Mouse (Mus musculus) left cerebral cortex, adult 18-20 months (tissue): Measurements from ENCODE around the gene Etv6. TPM values are rescaled to one million over a fixed set of nuclear protein-coding genes. Genes with fewer than 3 reads are reported as not detected.
A peak's percentile ranks its signal among the peaks of the same experiment; 100 is the strongest.

ENCODE experiments used
- DNase-seq, 2 experiments: peaks; one replicate each; pipeline ENCODE4 v3.0.0; 2021 to 2022; ENCODE audit warnings: low spot score in 2 of 2, mixed read lengths in 1 of 2
- total RNA-seq, 2 experiments: library from RNA; stranded (reverse); gene quantifications; 2 replicates each; pipeline ENCODE4 v1.2.3; 2021

The Etv6 gene
- total RNA-seq, 2 experiments from 2014 or later, result 15.3 to 18.6 TPM

DNA sequence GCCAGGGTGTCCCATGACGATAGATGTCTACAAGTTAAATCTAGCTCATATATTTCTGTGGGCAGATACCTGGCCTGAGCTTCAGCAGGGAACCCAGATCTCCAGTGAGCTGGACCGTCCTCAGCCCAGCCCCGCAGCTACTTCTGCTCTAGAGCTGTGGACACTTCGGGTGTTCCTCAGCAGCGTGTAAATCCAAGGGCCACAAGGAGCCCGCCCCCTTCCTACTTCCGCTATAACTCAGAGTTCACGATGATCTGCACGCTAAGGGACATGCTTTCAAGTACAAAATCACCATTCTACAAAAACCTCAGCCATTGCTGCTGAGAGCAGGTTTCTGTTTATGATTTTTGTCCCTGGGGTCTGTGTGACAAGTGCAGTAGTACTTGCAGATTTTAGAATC, 211.8 kb downstream of the Etv6 start:
- DNase-seq, result no peak

DNA sequence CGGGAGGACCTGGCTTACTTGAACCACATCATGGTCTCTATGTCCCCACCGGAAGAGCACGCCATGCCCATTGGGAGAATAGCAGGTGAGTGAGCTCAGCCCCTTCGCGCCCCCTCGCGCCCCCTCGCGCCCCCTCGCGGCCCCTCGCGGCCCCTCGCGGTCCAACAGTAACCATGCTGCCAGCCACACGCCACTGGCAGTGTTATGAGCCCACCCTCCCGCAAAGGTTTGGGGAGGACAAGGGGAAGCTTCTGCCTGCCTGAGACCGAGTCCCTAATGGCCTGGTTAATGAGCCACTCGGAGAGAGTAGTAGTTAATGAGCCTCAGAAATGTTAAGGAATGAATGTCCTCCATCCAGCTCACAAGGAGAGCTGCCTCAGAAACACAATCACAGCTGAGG, 213.2 kb downstream of the Etv6 start:
- DNase-seq, result no peak

DNA sequence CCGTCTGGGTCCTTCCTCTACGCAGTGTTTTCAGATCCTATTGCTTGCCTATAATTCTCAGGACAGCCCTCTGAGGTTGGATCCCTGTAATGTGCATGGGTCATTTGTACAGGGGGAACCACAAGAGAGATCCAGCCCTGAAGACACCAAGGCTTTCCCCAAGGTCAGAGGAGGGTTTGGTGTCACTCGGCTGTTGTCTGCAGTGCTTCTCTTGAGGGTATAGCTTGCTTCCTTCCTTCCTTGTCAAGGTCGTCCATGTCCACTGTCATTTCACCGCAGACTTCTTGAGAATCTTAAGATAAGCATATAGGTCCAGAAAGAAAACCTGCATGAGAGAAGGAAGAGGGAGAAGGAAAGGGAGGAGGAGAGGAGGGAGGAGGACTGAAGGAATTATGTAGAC, 215.3 kb downstream of the Etv6 start:
- no peak for DNase-seq

DNA sequence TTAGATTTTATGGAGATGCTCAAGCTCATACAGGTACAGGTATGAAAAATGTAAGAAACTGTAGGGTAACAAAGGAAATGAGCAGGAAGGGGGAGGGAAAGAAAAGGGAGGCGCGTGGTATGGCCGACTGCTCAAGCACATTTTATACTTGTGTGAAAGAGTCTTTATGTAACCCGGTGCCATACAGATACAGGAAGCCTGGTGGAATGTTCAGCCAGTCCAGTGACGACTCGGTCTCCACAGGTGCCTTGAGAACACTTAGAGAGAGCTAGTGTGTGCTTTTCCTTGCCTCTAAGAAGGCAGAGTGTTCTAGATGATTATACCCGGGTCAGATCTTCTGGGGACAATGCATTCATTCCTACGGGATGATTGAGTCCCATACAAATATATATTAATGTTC, 215.9 kb downstream of the Etv6 start:
- DNase-seq, result no peak

DNA sequence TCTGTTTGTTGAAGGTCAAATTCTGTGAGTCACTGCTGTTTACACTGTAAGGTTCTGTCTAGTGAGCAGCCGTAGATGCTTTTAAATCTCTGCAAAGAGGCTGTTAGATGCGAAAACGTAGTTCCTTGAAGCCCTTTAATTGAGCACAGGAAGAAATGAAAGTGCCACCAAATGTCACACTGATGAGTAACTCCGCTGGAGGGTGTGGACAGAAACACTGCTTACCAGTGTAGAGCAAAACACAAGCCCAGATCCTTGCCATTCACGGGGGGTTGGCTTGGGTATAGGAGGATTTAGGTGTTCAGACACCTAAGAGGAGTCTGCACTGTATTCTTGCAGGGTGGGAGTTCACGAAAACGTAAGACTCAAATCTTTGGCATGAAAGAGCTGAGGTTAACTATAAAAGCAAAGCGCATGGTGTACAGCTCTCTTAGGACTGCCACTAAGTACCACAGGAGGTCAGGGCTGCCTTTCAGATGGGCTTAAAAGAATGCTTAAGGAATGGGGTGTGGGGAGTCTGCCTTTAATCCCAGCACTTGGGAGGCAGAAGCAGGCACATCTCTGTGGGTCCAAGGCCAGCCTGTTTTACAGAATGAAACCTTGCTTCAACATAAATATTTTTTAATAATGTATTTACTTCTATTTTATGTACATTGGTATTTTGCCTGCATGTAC, 216.7 kb downstream of the Etv6 start:
- no peak for DNase-seq

DNA sequence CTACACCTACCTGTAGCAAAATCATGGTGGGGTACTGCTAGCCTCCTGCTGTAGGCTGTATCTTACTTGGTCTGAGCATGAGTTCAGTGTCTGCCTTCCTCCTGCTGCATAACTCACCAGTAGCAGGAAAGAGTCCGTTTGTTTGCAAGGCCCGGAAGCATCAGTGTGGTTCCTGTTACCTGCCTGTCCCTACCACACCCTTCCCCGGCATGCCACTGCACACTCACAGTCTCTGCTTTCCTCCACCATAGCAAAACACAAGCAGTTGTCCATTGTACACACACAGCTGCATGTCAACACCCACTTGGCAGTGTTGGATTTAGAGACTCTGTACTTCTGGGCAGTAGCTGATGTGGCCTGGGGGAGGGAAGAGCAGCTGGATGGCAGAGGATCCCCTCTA, 220.9 kb downstream of the Etv6 start:
- DNase-seq, result no peak

DNA sequence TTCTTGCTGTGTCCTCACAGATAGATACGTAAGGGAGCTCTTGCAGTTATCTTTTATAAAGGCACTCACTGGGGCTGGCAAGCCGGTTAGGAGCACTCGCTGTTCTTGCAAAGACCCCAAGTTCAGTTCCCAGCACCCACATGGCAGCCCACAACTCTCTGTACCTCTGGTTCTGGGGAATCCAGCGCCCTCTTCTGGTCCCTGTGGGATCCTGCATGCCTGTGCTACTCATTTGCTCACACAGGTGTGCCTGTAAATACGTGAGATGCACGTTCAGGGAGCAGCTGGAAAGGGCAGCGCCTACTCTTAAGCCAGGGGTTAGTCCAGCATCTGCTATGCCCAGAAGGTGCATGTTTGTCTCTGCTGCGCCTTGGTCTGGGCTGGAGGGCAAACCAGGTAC, 224.4 kb downstream of the Etv6 start:
- DNase-seq, result no peak

DNA sequence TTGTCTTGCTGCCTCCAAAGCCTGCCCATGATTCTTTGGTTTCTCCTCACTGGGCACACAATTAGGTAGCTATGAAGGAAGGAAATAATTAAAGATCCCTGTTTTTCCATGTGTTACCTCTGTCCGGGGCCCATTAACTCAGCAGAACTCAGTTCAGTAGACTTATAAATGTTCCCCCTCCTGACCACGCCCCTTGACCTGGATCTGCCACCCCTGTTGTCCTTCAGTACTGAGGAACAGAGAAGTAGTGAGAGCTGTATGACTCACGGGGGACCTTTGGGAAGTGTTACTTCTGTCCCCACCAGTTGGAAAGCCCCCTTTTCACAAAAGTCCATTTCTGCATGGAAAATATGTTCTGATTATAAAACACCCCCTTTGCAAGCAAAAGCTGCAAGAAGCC, 226.4 kb downstream of the Etv6 start:
- DNase-seq, result no peak

DNA sequence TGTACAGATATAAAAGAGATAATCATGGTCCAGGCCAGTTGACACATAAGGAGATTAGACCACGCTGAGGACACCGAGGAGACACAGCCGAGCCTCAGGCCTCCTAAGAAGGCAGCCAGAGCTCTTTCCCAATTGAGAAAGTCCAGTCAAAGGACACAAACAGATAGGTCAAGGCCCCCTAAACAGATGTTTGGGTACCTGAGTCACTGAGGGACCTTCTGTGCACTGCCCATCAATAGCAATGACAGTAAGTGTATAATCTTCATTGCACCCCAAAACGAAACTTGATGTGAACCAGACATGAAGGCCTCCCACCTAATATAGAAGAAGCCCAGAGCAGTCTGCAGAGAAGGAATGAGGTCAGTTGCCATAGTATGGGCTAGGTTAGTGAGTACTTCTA, 226.9 kb downstream of the Etv6 start:
- no peak for DNase-seq

DNA sequence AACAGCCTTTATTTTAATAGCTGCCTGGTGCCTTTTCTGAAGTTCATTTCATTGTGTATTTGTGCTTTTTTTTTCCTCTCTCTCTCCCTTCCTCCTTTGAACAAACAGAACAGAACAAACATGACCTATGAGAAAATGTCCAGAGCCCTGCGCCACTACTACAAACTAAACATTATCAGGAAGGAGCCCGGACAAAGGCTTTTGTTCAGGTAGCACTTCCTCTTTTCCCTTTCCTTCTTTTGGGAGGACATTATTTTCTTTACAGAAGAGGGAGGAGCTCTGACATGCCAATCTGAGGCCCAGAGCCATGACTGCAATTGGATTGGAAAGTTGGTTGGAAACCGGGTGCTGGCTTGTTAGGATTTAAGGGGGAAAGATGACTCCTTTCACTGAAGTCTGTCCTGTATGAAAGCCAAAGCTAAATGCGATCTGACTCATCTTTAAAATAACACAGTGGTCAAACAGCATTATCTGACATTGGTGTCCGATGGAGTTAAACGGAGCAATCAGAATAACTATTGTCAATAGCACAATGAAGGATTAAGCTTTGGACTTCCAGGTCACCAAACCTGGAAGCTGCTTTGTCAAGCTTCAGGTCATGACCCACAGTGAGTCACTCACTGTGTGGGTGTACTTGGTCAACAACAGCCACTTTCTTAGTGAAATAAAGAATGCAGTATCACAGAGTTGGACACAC, 227.6 kb downstream of the Etv6 start:
- DNase-seq, result no peak

DNA sequence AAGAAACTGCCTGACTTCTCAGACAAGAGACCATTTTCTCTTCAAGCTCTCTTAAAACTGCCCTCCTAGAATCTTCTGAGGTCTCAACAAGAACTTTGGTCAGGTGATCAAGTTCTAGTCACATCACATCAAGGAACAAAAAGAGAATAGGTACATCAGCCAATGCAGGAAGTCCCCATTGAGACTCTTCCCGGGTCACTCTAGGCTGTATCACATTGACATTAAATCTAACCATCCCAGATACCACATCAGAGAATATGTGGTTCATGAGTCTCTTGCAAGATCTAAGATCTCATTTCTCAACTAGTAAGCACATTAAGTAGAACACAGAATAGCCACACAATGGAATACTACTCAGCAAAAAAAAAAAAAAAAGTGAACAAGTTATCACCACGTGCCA, 238.4 kb downstream of the Etv6 start:
- no peak for DNase-seq

DNA sequence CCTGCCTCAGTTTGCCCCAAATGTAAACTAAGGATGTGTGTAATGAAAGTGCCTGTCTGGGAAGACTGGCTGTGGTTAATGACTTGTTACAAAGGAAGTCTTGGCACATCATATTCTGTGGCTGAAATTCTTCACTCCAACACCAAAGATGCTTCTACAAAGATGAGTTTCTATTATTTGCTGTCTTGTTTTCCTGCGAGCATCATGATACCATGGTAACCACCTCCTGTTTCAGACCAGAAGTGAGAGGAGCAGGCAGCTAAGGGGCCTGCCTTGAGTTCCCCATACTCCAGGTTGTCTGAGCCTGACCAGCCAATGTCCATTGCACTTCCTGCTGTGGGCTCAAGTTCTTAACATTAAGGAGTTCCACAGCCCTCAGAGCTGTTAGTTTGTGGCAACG, 241.5 kb downstream of the Etv6 start:
- no peak for DNase-seq

DNA sequence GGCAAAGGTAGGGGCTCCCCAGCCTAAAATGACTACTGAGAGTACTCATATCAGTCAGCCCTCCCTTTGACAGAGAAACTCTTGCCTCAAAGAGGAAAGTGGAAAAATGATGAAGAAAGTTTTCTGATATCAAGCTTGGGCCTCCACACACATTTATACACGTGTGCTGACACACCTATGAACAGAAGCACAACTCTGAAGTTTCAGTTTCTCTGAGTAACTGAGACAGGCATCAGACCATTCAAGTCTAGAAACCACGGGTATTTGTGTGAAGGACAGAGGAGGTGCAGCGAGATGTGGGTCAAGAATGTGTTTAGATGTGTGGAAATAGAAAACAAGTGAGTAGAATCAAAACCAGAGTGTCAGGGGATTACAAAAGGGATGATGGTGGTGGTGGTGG, 246.6 kb downstream of the Etv6 start:
- no peak for DNase-seq

DNA sequence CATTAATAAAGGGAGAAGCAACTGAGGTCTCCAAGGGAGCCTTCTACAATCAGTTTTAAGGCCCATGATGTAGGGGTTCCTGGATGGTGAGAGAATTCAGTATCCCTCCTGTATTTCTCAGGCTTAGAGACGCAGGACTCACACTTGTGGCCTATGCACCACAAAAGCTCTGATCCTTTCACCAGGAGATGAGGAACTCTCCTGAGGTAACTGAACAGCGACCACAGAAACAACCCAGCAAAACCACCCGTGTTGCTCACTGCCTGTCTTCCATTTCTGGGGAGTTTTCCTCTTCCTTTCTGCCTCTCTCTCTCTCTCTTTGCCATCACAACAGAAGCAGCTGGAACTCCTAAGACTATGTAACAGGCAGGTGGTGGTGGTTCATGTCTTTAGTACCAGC, 256.3 kb downstream of the Etv6 start:
- DNase-seq, result no peak

DNA sequence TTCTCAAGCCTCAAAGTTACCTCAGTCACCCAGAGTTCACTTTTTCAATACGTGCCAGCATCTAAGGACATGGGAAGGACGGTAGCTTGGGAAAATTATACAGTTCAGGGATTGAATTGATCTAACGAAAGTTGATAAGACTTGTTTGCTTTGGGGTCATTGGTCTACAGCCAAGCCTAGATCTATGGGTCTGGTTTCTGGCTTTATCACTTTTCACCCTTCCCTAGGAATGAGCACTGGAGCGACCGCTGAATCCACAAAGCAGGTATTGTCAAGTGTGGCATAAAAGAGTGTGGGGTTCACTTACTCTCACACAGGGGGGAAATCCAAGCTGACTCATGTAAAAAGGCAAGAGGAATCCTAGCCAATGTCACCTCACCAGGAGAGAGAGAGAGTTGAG, 256.9 kb downstream of the Etv6 start:
- no peak for DNase-seq

DNA sequence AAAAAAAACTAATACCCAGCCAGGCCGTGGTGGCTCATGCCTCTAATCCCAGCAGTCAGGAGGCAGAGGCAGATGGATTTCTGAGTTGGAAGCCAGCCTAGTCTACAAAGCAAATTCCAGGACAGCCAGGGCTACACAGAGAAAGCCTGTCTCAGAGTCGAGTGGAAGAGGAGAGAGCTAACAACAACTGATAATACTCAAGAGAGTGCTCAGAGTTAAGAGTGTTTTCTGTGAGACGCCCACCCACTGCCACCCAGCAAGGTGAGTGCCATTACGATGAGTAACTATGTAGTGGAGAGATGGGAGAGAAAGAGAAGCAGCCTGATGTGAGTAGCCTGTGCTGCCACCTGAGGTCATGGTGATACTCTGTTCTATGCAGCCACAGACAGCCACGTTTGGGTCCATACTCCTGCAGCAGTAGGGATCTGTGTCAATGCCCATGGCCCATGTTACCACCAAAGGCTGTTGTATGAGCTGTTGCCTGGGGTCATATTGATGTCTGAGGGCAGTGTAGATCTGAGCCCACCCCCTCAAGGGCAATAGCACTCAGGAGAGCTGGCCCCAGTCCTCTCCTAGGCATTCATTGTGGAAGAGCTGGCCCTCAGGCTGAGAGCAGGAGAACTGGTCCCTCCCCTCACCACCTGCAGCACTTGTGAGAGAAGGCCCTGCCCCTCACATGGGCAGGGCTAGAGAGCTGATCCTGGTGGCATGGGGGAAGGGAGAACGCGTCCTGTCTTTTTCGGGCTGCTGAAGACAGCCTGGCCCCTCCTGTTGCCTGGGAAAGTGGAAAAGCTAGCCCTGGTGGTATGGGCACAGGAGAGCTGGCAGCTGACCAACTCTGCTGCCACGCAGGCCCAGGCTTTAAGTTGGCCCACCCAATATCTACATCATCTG, 258.4 kb downstream of the Etv6 start:
- no peak for DNase-seq

DNA sequence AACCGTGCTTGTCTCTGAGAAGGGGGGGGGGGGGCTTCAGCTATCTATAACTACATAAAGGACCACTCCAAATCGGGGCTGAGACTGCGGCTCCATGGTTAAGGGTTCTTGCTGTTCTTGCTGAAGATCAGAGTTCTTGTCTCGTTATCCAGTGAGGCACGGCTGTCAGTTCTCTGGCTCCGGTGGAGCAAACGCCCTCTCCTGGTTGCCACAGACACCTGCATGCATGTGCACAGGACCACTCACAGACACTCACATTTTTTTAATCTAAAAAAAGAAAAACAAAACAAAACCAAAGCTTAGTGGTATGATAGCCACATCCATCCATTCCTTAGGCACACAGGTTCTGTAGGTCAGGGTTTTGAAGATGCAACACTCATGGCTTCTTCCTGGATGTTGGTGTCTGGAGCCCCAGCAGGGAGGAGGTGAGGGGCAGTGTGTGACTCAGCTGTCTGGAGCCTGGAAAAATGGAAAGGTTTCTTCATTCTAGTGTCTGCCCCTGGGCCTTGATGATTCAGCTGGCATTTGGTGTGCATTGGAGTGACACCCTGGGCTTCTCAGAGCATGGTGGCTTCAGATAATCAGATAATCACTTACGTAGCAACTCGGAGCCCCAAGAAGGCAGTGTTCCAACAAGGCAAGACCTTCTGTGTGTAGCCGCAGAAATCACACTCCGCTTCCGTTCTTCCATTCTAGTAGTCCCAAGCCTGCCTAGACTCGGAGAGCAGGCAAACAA, 262.6 kb downstream of the Etv6 start:
- DNase-seq, result no peak

DNA sequence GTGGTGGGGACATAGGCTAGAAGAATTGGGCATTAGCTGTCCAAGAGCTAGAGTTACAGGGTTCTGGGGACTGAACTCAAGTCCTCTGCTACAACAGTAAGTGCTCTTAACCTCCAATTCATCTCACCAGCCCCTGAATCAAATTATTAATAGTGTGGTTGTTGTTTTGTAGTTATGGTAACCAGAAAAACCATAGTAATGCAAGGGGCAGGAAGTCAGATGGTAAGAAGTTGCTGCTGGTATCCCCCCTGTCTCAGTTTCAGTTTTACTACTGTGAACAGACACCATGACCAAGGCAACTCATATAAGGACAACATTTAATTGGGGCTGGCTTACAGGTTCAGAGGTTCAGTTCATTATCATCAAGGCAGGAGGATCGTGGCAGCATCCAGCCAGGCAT, 266.5 kb downstream of the Etv6 start:
- no peak for DNase-seq

DNA sequence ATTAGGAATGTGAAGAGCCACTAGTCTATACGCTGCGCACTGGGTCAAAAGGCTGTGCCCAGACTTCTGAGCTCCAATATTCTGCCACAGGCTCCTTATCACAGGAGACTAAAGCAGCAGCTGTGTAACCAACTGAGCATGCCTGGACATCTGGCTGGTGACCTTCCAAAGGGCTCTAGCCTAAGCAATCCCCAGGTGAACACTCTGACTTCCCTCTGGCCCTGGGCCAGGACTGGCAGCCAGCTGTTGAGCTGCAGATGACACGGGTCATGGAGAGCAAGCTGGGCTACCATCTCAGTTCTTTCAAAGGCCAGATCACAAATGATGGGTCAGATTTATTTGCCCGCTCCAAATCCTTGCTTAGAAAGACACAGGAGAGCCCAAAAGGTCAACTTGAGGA, 275.8 kb downstream of the Etv6 start:
- DNase-seq, result no peak

DNA sequence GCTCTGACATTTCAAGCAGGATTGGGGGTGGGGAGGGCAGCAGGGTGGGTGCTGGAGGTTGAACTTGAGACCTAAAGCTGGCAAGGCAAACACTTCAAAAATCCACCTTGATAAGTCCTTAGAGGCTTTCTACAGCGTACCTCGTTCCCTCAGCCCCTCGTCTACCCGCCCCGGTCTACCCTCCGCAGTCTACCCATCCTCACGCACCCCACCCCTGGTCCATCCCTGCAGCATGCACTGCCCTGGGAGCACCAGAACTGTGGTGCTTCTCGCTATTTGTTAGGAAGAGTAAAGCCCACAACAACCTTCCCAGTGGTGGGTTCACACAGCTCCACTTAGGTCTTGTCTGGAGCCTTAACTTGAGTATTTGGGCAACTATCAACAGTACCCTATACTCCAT, 277.1 kb downstream of the Etv6 start:
- no peak for DNase-seq

DNA sequence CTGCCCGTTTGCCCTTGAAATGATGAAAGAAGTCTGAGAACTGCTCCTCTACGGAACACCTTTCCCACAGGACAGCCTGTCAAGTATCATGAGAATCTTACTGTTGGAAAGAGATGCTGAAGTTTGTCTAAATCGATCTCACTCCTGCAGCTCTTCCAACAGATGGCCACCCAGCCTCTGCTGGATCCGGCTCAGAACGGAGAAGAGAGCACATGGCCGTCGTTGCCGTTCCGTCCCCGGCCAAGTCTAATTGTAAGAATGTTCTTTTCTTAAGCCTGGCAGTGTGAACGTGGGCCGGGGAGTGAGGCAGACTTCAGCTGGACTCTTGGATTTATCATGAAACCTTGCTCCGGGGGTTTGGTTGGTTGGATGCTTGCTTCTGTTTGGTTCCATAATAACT, 281.9 kb downstream of the Etv6 start:
- DNase-seq, result peak; percentile 56 to 73
